In genomic region chr3:51342152-51342551, GRCm38 (mm10) we compare ENCODE assay signal across 8 mouse cellular contexts. TPM values are rescaled to one million over a fixed set of nuclear protein-coding genes. Genes with fewer than 3 reads are reported as not detected.
DNase-seq lines count a peak whose midpoint lies in the region; ATAC-seq and TF ChIP-seq lines count a peak whose summit lies in the region.

No protein-coding gene starts in this region.

- H3K4me1 ChIP-seq in lung, adult 2 months (ENCODE audit: control insufficient read depth, insufficient read depth, low read length): peaks cover 4% of the 10 kb centered on the region
- H3K4me1 ChIP-seq in embryonic facial prominence, embryonic 12.5 days: no peaks in the 10 kb centered on the region; the same call in 1 of the 2 replicates
- H3K4me1 ChIP-seq in intestine, postnatal 0 days (replicated peaks; ENCODE audit: control insufficient read depth, insufficient read depth, low read length): no peaks in the 10 kb centered on the region
- peaks cover 22% of the 10 kb centered on the region for H3K4me1 ChIP-seq in neural tube, embryonic 15.5 days

- peak overlapping the region; percentile 97 for H3K27ac ChIP-seq in embryonic facial prominence, embryonic 12.5 days
- peak overlapping the region; percentile 98; the same call in 1 of the 2 replicates for H3K27ac ChIP-seq in intestine, postnatal 0 days (ENCODE audit: low read depth, low read length)
- H3K27ac ChIP-seq in neural tube, embryonic 15.5 days (replicated peaks): peak overlapping the region; percentile 97

- H3K36me3 ChIP-seq in embryonic facial prominence, embryonic 12.5 days: no peaks in the 10 kb centered on the region
- no peaks in the 10 kb centered on the region for H3K36me3 ChIP-seq in intestine, postnatal 0 days (ENCODE audit: control insufficient read depth, insufficient read depth)
- no peaks in the 10 kb centered on the region for H3K36me3 ChIP-seq in neural tube, embryonic 15.5 days

- 7% methylated on average over 9 of the region's 9 CpGs for WGBS in lung, adult 2 months
- WGBS in embryonic facial prominence, embryonic 12.5 days: 8% methylated on average over 9 of the region's 9 CpGs
- WGBS in intestine, postnatal 0 days: 11% methylated on average over 9 of the region's 9 CpGs
- 5% methylated on average over 9 of the region's 9 CpGs for WGBS in neural tube, embryonic 15.5 days

- no peaks in the 10 kb centered on the region for H3K27me3 ChIP-seq in embryonic facial prominence, embryonic 12.5 days
- H3K27me3 ChIP-seq in intestine, postnatal 0 days (replicated peaks; ENCODE audit: control insufficient read depth, insufficient read depth, low read length): no peaks in the 10 kb centered on the region
- H3K27me3 ChIP-seq in neural tube, embryonic 15.5 days (replicated peaks): no peaks in the 10 kb centered on the region

- no peak for DNase-seq in lung, adult 2 months
- DNase-seq in lung, postnatal 4 days: no peak
- DNase-seq in c-Kit-positive CD71-positive TER-119-positive erythroid progenitor cells, embryonic 14.5 days (ENCODE audit: low spot score): no peak
- no peak for DNase-seq in spleen, postnatal 14 days (ENCODE audit: low spot score in 2 of 2)
- no peak for DNase-seq in embryo, embryonic 9.5 days (ENCODE audit: extremely low spot score)

- H3K9ac ChIP-seq in embryonic facial prominence, embryonic 12.5 days: peak overlapping the region; percentile 88
- peak overlapping the region; percentile 93 for H3K9ac ChIP-seq in intestine, postnatal 0 days (ENCODE audit: low read depth, low read length)
- peak overlapping the region; percentile 82 for H3K9ac ChIP-seq in neural tube, embryonic 15.5 days (replicated peaks)

- no peaks in the 10 kb centered on the region for H3K9me3 ChIP-seq in embryonic facial prominence, embryonic 12.5 days
- peaks cover 5% of the 10 kb centered on the region; the same call in 1 of the 2 replicates for H3K9me3 ChIP-seq in intestine, postnatal 0 days (ENCODE audit: control insufficient read depth)
- H3K9me3 ChIP-seq in neural tube, embryonic 15.5 days (replicated peaks): no peaks in the 10 kb centered on the region

- no peak for ATAC-seq in embryonic facial prominence, embryonic 12.5 days (ENCODE audit: insufficient number of reproducible peaks, insufficient read depth, low FRiP score, low TSS enrichment)
- ATAC-seq in intestine, postnatal 0 days: no peak
- ATAC-seq in neural tube, embryonic 15.5 days (ENCODE audit: low FRiP score): no peak

- H3K4me3 ChIP-seq in lung, adult 2 months (replicated peaks; ENCODE audit: extremely low read depth, low read depth, low read length): peak overlapping the region; percentile 72
- peak overlapping the region; percentile 93 for H3K4me3 ChIP-seq in embryonic facial prominence, embryonic 12.5 days
- peak overlapping the region; percentile 79 for H3K4me3 ChIP-seq in intestine, postnatal 0 days (ENCODE audit: low read depth, low read length)
- H3K4me3 ChIP-seq in neural tube, embryonic 15.5 days (replicated peaks): peak overlapping the region; percentile 91

- peak overlapping the region; percentile 86 for H3K4me2 ChIP-seq in embryonic facial prominence, embryonic 12.5 days (replicated peaks)
- peak overlapping the region; percentile 94 for H3K4me2 ChIP-seq in intestine, postnatal 0 days (replicated peaks; ENCODE audit: low read depth)
- peak overlapping the region; percentile 82 for H3K4me2 ChIP-seq in neural tube, embryonic 15.5 days

- TF ChIP-seq CTCF in lung, adult 2 months (IDR thresholded peaks at IDR 0.05; ENCODE audit: insufficient read depth, low read length): no peak
- TF ChIP-seq CTCF in intestine, postnatal 0 days (IDR thresholded peaks at IDR 0.05; ENCODE audit: low read depth): no peak

- no peak for TF ChIP-seq POLR2A in lung, adult 2 months (IDR thresholded peaks at IDR 0.05; ENCODE audit: borderline replicate concordance, extremely low read depth, low read depth, low read length)

RNA-seq across cellular contexts. Expression of gene Elf2, which starts 1.7 kb away (rescaled TPM):
- polyA plus RNA-seq in lung, adult 2 months (2012; rRNA removed): 46.1 and 52.7 TPM in 2 replicates
- 48.2 and 54.8 TPM in 2 replicates for polyA plus RNA-seq in embryonic facial prominence, embryonic 12.5 days (2016; fragmentation: Nextera tagmentation; extraction: Ambion mirVana)
- 38.6 and 40.7 TPM in 2 replicates for polyA plus RNA-seq in intestine, postnatal 0 days (2015; fragmentation: Nextera tagmentation; extraction: Ambion mirVana)
- polyA plus RNA-seq in neural tube, embryonic 15.5 days (2015; fragmentation: Nextera tagmentation; extraction: Ambion mirVana): 30.0 and 42.4 TPM in 2 replicates

RNA-seq across cellular contexts. Expression of gene Mgarp, which starts 54.4 kb away (rescaled TPM):
- not detected in 2 replicates for polyA plus RNA-seq in lung, adult 2 months (2012; rRNA removed)
- polyA plus RNA-seq in embryonic facial prominence, embryonic 12.5 days (2016; fragmentation: Nextera tagmentation; extraction: Ambion mirVana): 8.6 and 12.6 TPM in 2 replicates
- 0.41 and 0.59 TPM in 2 replicates for polyA plus RNA-seq in intestine, postnatal 0 days (2015; fragmentation: Nextera tagmentation; extraction: Ambion mirVana)
- 0.81 and 1.4 TPM in 2 replicates for polyA plus RNA-seq in neural tube, embryonic 15.5 days (2015; fragmentation: Nextera tagmentation; extraction: Ambion mirVana)
